Mouse (Mus musculus): ENCODE results near the gene Spin1. TPM values are rescaled to one million over a fixed set of nuclear protein-coding genes. Genes with fewer than 3 reads are reported as not detected.

The Spin1 gene
- 5.1 and 11.7 TPM in 2 replicates for polyA plus RNA-seq (2012; rRNA removed)

DNA sequence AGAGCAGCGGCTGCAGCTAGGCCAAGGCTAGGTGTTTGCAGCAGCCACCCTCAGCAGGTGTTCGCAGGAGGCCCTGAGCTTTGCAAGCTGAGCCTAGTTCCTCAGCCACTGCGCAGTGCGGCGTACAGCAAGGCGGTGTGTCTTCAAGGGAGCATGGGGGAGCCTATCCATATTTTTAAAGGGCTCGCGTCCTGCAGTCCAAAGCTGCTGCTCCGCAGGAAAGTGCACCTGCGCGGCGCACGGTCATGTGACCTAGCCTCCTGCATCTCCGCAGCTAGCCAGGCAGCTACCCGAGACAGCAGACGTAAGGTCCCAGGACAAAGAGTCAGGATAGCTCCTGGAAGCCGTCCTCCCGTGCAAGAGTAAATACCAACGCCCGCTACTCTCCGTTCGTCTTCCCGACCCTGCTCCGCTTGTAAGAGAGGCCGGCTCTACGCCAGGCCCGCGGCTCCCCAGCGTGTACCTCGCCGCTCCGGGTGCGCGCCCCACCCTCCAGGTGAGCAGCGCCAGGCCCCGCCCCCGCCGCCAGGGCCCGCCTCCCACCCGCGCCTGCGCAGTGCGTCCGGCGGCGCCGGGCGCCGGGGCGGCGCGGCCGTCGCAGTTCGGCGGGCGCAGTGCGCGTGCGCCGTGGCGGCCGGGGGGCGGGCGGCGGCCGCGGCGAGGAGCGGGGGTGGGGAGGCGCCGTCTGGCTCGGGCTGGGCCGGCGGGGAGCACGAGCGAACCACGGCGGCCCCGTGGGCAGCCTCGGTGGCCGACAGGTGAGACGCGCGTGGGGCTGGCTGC, at the start of gene Spin1:
TSS of gene Spin1 (plus strand) at position 648 of the 783 bp plus-strand sequence.
- Histone ChIP-seq H3K4me1 (ENCODE audit: control insufficient read depth, insufficient read depth, insufficient read length, low read length) (peaks cover 17% of the 10 kb centered on the region), H3K27ac (ENCODE audit: insufficient read depth, low read depth, low read length) (peak within 1 kb of the TSS; percentile 95), H3K27me3 (ENCODE audit: control insufficient read depth, insufficient read depth, low read length) (no peaks in the 10 kb centered on the region), H3K36me3 (ENCODE audit: control insufficient read depth, insufficient read depth, low read length) (no peaks in the 10 kb centered on the region), H3K4me3 (ENCODE audit: low read depth, low read length) (peak within 1 kb of the TSS; percentile 100)
- peak; percentile 57; the same call in 1 of the 2 replicates for TF ChIP-seq POLR2A (IDR thresholded peaks at IDR 0.05; ENCODE audit: low read depth, low read length)
- no peak for TF ChIP-seq CTCF (IDR thresholded peaks at IDR 0.05; ENCODE audit: extremely low read depth, insufficient read length, insufficient replicate concordance, low read depth, low read length)
- under 1% methylated on average over 85 of the region's 85 CpGs for WGBS

DNA sequence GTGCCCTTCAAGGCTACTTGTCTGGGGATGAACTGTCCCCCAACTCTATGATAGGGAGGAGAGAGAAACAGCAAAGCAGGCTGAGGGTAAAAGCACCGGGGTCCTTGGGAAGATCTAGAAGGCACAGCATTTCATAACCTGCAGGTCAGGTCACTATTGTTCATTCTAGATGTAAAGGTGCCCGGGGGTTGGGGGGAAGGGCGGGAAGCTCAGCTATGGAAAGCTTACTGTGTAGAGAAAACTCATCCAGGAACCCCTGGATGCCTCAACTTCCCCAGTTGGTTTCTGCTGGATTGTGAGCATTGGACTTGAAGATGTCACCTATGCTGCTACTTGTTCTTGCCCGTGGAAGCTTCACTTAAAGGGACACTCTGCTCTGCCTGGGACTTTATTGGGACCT, 49.7 kb upstream of the Spin1 start:
- no peak overlapping the region for H3K4me3 ChIP-seq (ENCODE audit: low read depth, low read length)
- H3K27me3 ChIP-seq (ENCODE audit: control insufficient read depth, insufficient read depth, low read length): no peaks in the 10 kb centered on the region
- H3K27ac ChIP-seq (ENCODE audit: insufficient read depth, low read depth, low read length): no peak overlapping the region
- H3K4me1 ChIP-seq (ENCODE audit: control insufficient read depth, insufficient read depth, insufficient read length, low read length): no peaks in the 10 kb centered on the region
- 87% methylated on average over 4 of the region's 4 CpGs for WGBS
- no peak for TF ChIP-seq POLR2A (IDR thresholded peaks at IDR 0.05; ENCODE audit: low read depth, low read length)
- no peak for TF ChIP-seq CTCF (IDR thresholded peaks at IDR 0.05; ENCODE audit: extremely low read depth, insufficient read length, insufficient replicate concordance, low read depth, low read length)
- H3K36me3 ChIP-seq (ENCODE audit: control insufficient read depth, insufficient read depth, low read length): no peaks in the 10 kb centered on the region

DNA sequence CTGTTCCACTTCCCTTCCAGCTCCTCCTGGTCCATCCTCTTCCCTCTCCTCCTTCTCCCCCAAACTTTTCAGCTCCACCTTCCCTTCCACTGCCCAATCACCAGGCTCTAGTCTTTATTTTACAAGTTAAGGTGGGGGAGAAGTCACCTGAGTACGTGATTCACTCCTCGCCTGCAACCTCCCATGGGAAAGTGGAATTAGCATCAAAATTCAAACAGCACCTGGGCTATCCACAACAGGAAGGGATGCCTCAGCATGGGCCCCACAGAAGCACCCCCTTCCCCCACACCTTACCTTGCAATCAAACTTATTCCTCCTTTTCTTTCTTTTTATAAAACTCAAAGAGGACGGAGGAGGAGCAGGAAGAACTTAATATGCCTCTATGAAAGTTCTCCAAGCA, 48.3 kb upstream of the Spin1 start:
- WGBS: 71% methylated on average over 3 of the region's 3 CpGs
- no peaks in the 10 kb centered on the region for H3K4me1 ChIP-seq (ENCODE audit: control insufficient read depth, insufficient read depth, insufficient read length, low read length)
- no peak for TF ChIP-seq POLR2A (IDR thresholded peaks at IDR 0.05; ENCODE audit: low read depth, low read length)
- no peak for TF ChIP-seq CTCF (IDR thresholded peaks at IDR 0.05; ENCODE audit: extremely low read depth, insufficient read length, insufficient replicate concordance, low read depth, low read length)
- H3K36me3 ChIP-seq (ENCODE audit: control insufficient read depth, insufficient read depth, low read length): no peaks in the 10 kb centered on the region
- H3K27me3 ChIP-seq (ENCODE audit: control insufficient read depth, insufficient read depth, low read length): no peaks in the 10 kb centered on the region
- H3K4me3 ChIP-seq (ENCODE audit: low read depth, low read length): no peak overlapping the region
- H3K27ac ChIP-seq (ENCODE audit: insufficient read depth, low read depth, low read length): no peak overlapping the region

DNA sequence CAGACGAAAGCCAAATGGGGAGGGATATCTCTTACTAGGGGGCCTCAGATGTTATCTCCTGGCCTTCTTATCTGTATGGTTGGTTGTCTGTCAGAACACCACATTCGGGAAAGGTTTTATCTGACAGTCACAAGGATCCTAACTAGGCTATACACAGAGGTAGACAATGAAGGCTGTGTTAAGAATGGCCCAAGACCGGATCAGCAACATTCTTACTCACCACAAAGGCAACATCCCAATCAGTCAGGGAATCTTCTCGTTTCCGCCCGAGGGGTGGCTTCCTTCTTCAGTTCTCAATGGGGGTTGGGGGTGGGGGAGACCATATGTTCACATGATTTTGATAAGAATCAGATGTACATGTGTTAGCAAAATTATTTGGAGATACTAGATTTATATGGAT, 37.7 kb upstream of the Spin1 start:
- WGBS: 45% methylated on average over 6 of the region's 6 CpGs
- no peaks in the 10 kb centered on the region for H3K27me3 ChIP-seq (ENCODE audit: control insufficient read depth, insufficient read depth, low read length)
- TF ChIP-seq CTCF (IDR thresholded peaks at IDR 0.05; ENCODE audit: extremely low read depth, insufficient read length, insufficient replicate concordance, low read depth, low read length): no peak
- TF ChIP-seq POLR2A (IDR thresholded peaks at IDR 0.05; ENCODE audit: low read depth, low read length): no peak

DNA sequence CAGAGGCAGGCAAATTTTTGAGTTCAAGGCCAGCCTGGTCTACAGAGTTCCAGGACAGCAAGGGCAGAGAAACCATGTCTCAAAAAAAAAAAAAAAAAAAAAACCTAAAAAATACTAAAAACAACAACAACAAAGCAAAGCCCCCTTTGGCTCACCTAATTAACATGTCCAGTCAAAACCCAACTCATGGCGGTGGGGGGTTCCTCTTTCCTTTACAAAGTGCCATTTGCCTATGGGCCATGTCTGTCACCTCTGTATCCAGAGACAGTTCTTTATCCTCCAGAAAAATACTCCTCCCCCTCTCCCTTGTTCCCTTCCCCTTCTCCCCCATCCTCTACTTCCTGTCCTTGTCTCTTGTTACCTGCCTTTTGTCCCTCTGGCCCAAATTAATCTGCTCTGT, 37.0 kb upstream of the Spin1 start:
- Histone ChIP-seq H3K4me3 (ENCODE audit: low read depth, low read length) (no peak overlapping the region), H3K27ac (ENCODE audit: insufficient read depth, low read depth, low read length) (no peak overlapping the region), H3K4me1 (ENCODE audit: control insufficient read depth, insufficient read depth, insufficient read length, low read length) (no peaks in the 10 kb centered on the region), H3K36me3 (ENCODE audit: control insufficient read depth, insufficient read depth, low read length) (no peaks in the 10 kb centered on the region), H3K27me3 (ENCODE audit: control insufficient read depth, insufficient read depth, low read length) (no peaks in the 10 kb centered on the region)
- TF ChIP-seq CTCF (IDR thresholded peaks at IDR 0.05; ENCODE audit: extremely low read depth, insufficient read length, insufficient replicate concordance, low read depth, low read length) (no peak), POLR2A (IDR thresholded peaks at IDR 0.05; ENCODE audit: low read depth, low read length) (no peak)
- WGBS: 89% methylated on average over 1 of the region's 1 CpGs

More for the DNA sequence above, 37.7 kb upstream of the Spin1 start:
- H3K27ac ChIP-seq (ENCODE audit: insufficient read depth, low read depth, low read length): no peak overlapping the region
- no peak overlapping the region for H3K4me3 ChIP-seq (ENCODE audit: low read depth, low read length)
- no peaks in the 10 kb centered on the region for H3K36me3 ChIP-seq (ENCODE audit: control insufficient read depth, insufficient read depth, low read length)
- no peaks in the 10 kb centered on the region for H3K4me1 ChIP-seq (ENCODE audit: control insufficient read depth, insufficient read depth, insufficient read length, low read length)

DNA sequence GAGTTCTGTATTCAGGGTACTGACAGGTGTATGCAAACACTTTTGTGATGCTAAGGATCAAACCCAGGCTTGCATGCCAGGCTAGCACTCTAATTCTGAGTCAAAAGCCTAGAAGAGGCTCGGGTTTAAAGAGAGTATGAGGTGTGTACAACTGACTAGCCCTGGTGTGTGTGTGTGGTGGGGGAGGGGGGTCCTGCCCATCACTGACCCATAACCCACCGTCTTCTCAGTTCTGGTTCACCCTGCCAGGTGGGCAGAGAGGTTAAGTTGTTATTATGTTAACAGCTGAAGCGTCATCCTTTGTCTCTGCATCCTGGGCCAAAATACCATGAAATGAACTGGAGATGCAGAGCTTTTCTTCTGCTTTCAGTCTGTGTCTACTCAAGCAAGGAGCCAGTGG, 36.3 kb upstream of the Spin1 start:
- Histone ChIP-seq H3K27me3 (ENCODE audit: control insufficient read depth, insufficient read depth, low read length) (no peaks in the 10 kb centered on the region), H3K4me3 (ENCODE audit: low read depth, low read length) (no peak overlapping the region), H3K4me1 (ENCODE audit: control insufficient read depth, insufficient read depth, insufficient read length, low read length) (no peaks in the 10 kb centered on the region), H3K27ac (ENCODE audit: insufficient read depth, low read depth, low read length) (no peak overlapping the region), H3K36me3 (ENCODE audit: control insufficient read depth, insufficient read depth, low read length) (no peaks in the 10 kb centered on the region)
- WGBS: 76% methylated on average over 3 of the region's 3 CpGs
- no peak for TF ChIP-seq POLR2A (IDR thresholded peaks at IDR 0.05; ENCODE audit: low read depth, low read length)
- no peak for TF ChIP-seq CTCF (IDR thresholded peaks at IDR 0.05; ENCODE audit: extremely low read depth, insufficient read length, insufficient replicate concordance, low read depth, low read length)

DNA sequence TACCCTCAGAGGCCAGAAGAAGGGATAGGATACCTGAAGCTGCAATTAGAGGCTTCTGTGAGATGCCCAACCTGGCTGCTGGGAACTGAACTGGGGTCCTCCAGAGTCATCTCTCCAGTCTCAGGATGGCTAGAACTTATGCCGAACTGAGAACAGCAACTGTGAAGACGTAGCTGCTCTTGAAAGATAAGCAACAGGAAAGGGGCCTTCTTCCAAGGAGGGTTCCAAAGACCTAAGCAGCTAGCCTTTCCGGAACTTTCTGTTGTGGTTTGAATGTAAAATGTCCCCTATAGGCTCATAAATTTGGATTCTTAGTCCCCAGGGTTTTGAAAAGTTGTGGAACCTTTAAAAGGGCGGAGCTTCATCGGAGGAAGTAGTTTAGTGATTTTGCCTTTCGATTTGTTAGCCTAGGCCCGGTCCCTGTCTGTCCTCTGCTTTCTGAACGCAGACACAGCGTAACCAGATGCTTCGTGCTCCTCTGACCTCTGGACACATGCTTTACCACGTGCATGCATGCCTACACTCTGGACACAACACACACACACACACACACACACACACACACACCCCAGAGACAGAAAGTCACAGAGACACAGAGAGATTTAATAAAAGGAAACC, 29.5 kb upstream of the Spin1 start:
- H3K27me3 ChIP-seq (ENCODE audit: control insufficient read depth, insufficient read depth, low read length): no peaks in the 10 kb centered on the region
- peak overlapping the region; percentile 77 for H3K27ac ChIP-seq (ENCODE audit: insufficient read depth, low read depth, low read length)
- TF ChIP-seq POLR2A (IDR thresholded peaks at IDR 0.05; ENCODE audit: low read depth, low read length) (no peak), CTCF (IDR thresholded peaks at IDR 0.05; ENCODE audit: extremely low read depth, insufficient read length, insufficient replicate concordance, low read depth, low read length) (no peak)
- WGBS: 39% methylated on average over 11 of the region's 11 CpGs
- H3K4me3 ChIP-seq (ENCODE audit: low read depth, low read length): peak overlapping the region; percentile 28; the same call in 1 of the 2 replicates
- peaks cover 8% of the 10 kb centered on the region for H3K4me1 ChIP-seq (ENCODE audit: control insufficient read depth, insufficient read depth, insufficient read length, low read length)
- no peaks in the 10 kb centered on the region for H3K36me3 ChIP-seq (ENCODE audit: control insufficient read depth, insufficient read depth, low read length)

Measured in small intestine, adult 2 months (tissue).